Mouse (Mus musculus): ENCODE measurements around the gene Ubqln1. TPM values are rescaled to one million over a fixed set of nuclear protein-coding genes. Genes with fewer than 3 reads are reported as not detected.

Gene Ubqln1
- total and polyA plus RNA-seq, 3 experiments: 78.1 to 105 (median 84.0) TPM

GRCm38 (mm10) chr13:58157447-58158098 is 57.9 kb downstream of the Ubqln1 start, which contains the start of gene Idnk:
Gene Idnk, plus strand, starts transcription at chr13:58157649.
- peaks cover 24% of the 10 kb centered on the region for H3K4me1 ChIP-seq (ENCODE audit: insufficient read depth, low read depth, low read length)
- ATAC-seq (ENCODE audit: extremely low read depth, insufficient number of reproducible peaks, low FRiP score, poor library complexity, severe bottlenecking) (peak; percentile 87), DNase-seq (ENCODE audit: low spot score) (peak; percentile 85)
- no peaks in the 10 kb centered on the region; the same call in 1 of the 2 replicates for H3K27me3 ChIP-seq (ENCODE audit: insufficient read depth, low read length)
- H3K4me3 ChIP-seq (ENCODE audit: low read depth, low read length): peak within 1 kb of the TSS; percentile 100
- TF ChIP-seq TAL1 (conservative IDR thresholded peaks at IDR 0.05; ENCODE audit: low read depth, low read length) (no peak), CTCF (IDR thresholded peaks at IDR 0.05; ENCODE audit: low read depth, low read length) (no peak), POLR2AphosphoS5 (IDR thresholded peaks at IDR 0.05; ENCODE audit: insufficient replicate concordance, low read depth, low read length) (no peak), GATA2 (IDR thresholded peaks at IDR 0.05; ENCODE audit: borderline replicate concordance, low read depth, low read length) (no peak), GATA1 (IDR thresholded peaks at IDR 0.05; ENCODE audit: borderline replicate concordance, low read length) (no peak)
- H3K9me3 ChIP-seq (replicated peaks): peaks cover 2% of the 10 kb centered on the region; the same call in 1 of the 2 replicates
- peaks cover 31% of the 10 kb centered on the region for H3K36me3 ChIP-seq (replicated peaks)

GRCm38 (mm10) chr13:58157036-58157435 is 58.4 kb downstream of the Ubqln1 start:
- Histone ChIP-seq H3K4me3 (ENCODE audit: low read depth, low read length) (peak overlapping the region; percentile 100), H3K36me3 (replicated peaks) (peaks cover 26% of the 10 kb centered on the region), H3K9me3 (replicated peaks) (peaks cover 2% of the 10 kb centered on the region; the same call in 1 of the 2 replicates), H3K27me3 (ENCODE audit: insufficient read depth, low read length) (peaks cover 3% of the 10 kb centered on the region; the same call in 1 of the 2 replicates), H3K4me1 (ENCODE audit: insufficient read depth, low read depth, low read length) (peaks cover 24% of the 10 kb centered on the region)
- DNase-seq (ENCODE audit: low spot score): no peak
- peak; percentile 25; the same call in 1 of the 2 replicates for ATAC-seq (ENCODE audit: extremely low read depth, insufficient number of reproducible peaks, low FRiP score, poor library complexity, severe bottlenecking)
- TF ChIP-seq TAL1 (conservative IDR thresholded peaks at IDR 0.05; ENCODE audit: low read depth, low read length) (no peak), GATA1 (IDR thresholded peaks at IDR 0.05; ENCODE audit: borderline replicate concordance, low read length) (no peak), GATA2 (IDR thresholded peaks at IDR 0.05; ENCODE audit: borderline replicate concordance, low read depth, low read length) (no peak), CTCF (IDR thresholded peaks at IDR 0.05; ENCODE audit: low read depth, low read length) (no peak), POLR2AphosphoS5 (IDR thresholded peaks at IDR 0.05; ENCODE audit: insufficient replicate concordance, low read depth, low read length) (no peak)

GRCm38 (mm10) chr13:58156031-58156430 is 59.4 kb downstream of the Ubqln1 start:
- no peak for ATAC-seq (ENCODE audit: extremely low read depth, insufficient number of reproducible peaks, low FRiP score, poor library complexity, severe bottlenecking)
- Histone ChIP-seq H3K4me3 (ENCODE audit: low read depth, low read length) (no peak overlapping the region), H3K9me3 (replicated peaks) (peaks cover 2% of the 10 kb centered on the region; the same call in 1 of the 2 replicates), H3K27me3 (ENCODE audit: insufficient read depth, low read length) (peaks cover 9% of the 10 kb centered on the region), H3K36me3 (replicated peaks) (peaks cover 17% of the 10 kb centered on the region), H3K4me1 (ENCODE audit: insufficient read depth, low read depth, low read length) (peaks cover 24% of the 10 kb centered on the region)
- TF ChIP-seq GATA1 (IDR thresholded peaks at IDR 0.05; ENCODE audit: borderline replicate concordance, low read length) (no peak), TAL1 (conservative IDR thresholded peaks at IDR 0.05; ENCODE audit: low read depth, low read length) (no peak), GATA2 (IDR thresholded peaks at IDR 0.05; ENCODE audit: borderline replicate concordance, low read depth, low read length) (no peak), CTCF (IDR thresholded peaks at IDR 0.05; ENCODE audit: low read depth, low read length) (no peak)
- DNase-seq (ENCODE audit: low spot score): no peak

GRCm38 (mm10) chr13:58150442-58150841 is 65.0 kb downstream of the Ubqln1 start:
- no peaks in the 10 kb centered on the region for H3K36me3 ChIP-seq (replicated peaks)
- TF ChIP-seq CTCF (IDR thresholded peaks at IDR 0.05; ENCODE audit: low read depth, low read length) (no peak), POLR2AphosphoS5 (IDR thresholded peaks at IDR 0.05; ENCODE audit: insufficient replicate concordance, low read depth, low read length) (no peak), GATA2 (IDR thresholded peaks at IDR 0.05; ENCODE audit: borderline replicate concordance, low read depth, low read length) (no peak), TAL1 (conservative IDR thresholded peaks at IDR 0.05; ENCODE audit: low read depth, low read length) (no peak), GATA1 (IDR thresholded peaks at IDR 0.05; ENCODE audit: borderline replicate concordance, low read length) (no peak)
- H3K4me1 ChIP-seq (ENCODE audit: insufficient read depth, low read depth, low read length): peaks cover 15% of the 10 kb centered on the region
- no peak overlapping the region for H3K4me3 ChIP-seq (ENCODE audit: low read depth, low read length)
- DNase-seq (ENCODE audit: low spot score) (no peak), ATAC-seq (ENCODE audit: extremely low read depth, insufficient number of reproducible peaks, low FRiP score, poor library complexity, severe bottlenecking) (no peak)
- peaks cover 31% of the 10 kb centered on the region for H3K27me3 ChIP-seq (ENCODE audit: insufficient read depth, low read length)
- peaks cover 2% of the 10 kb centered on the region; the same call in 1 of the 2 replicates for H3K9me3 ChIP-seq (replicated peaks)

GRCm38 (mm10) chr13:58149629-58150028 is 65.8 kb downstream of the Ubqln1 start:
- DNase-seq (ENCODE audit: low spot score): no peak
- ATAC-seq (ENCODE audit: extremely low read depth, insufficient number of reproducible peaks, low FRiP score, poor library complexity, severe bottlenecking): no peak
- peaks cover 31% of the 10 kb centered on the region for H3K27me3 ChIP-seq (ENCODE audit: insufficient read depth, low read length)
- no peaks in the 10 kb centered on the region for H3K36me3 ChIP-seq (replicated peaks)
- H3K4me3 ChIP-seq (ENCODE audit: low read depth, low read length): no peak overlapping the region
- peaks cover 15% of the 10 kb centered on the region for H3K4me1 ChIP-seq (ENCODE audit: insufficient read depth, low read depth, low read length)
- H3K9me3 ChIP-seq (replicated peaks): no peaks in the 10 kb centered on the region
- no peak for TF ChIP-seq TAL1 (conservative IDR thresholded peaks at IDR 0.05; ENCODE audit: low read depth, low read length)
- no peak for TF ChIP-seq GATA1 (IDR thresholded peaks at IDR 0.05; ENCODE audit: borderline replicate concordance, low read length)
- TF ChIP-seq POLR2AphosphoS5 (IDR thresholded peaks at IDR 0.05; ENCODE audit: insufficient replicate concordance, low read depth, low read length): no peak
- no peak for TF ChIP-seq CTCF (IDR thresholded peaks at IDR 0.05; ENCODE audit: low read depth, low read length)
- TF ChIP-seq GATA2 (IDR thresholded peaks at IDR 0.05; ENCODE audit: borderline replicate concordance, low read depth, low read length): no peak

GRCm38 (mm10) chr13:58149033-58149558 is 66.4 kb downstream of the Ubqln1 start:
- Histone ChIP-seq H3K4me3 (ENCODE audit: low read depth, low read length) (no peak overlapping the region), H3K9me3 (replicated peaks) (no peaks in the 10 kb centered on the region), H3K4me1 (ENCODE audit: insufficient read depth, low read depth, low read length) (peaks cover 15% of the 10 kb centered on the region), H3K36me3 (replicated peaks) (no peaks in the 10 kb centered on the region), H3K27me3 (ENCODE audit: insufficient read depth, low read length) (peaks cover 31% of the 10 kb centered on the region)
- TF ChIP-seq GATA1 (IDR thresholded peaks at IDR 0.05; ENCODE audit: borderline replicate concordance, low read length) (no peak), GATA2 (IDR thresholded peaks at IDR 0.05; ENCODE audit: borderline replicate concordance, low read depth, low read length) (no peak), CTCF (IDR thresholded peaks at IDR 0.05; ENCODE audit: low read depth, low read length) (no peak), POLR2AphosphoS5 (IDR thresholded peaks at IDR 0.05; ENCODE audit: insufficient replicate concordance, low read depth, low read length) (no peak), TAL1 (conservative IDR thresholded peaks at IDR 0.05; ENCODE audit: low read depth, low read length) (no peak)
- no peak for ATAC-seq (ENCODE audit: extremely low read depth, insufficient number of reproducible peaks, low FRiP score, poor library complexity, severe bottlenecking)
- no peak for DNase-seq (ENCODE audit: low spot score)

Data from G1E (cell line).